10 mouse cellular contexts compared by ENCODE assay signal in genomic region chr15:89524001-89524571, GRCm38 (mm10). TPM values are rescaled to one million over a fixed set of nuclear protein-coding genes. Genes with fewer than 3 reads are reported as not detected.
DNase-seq lines count a peak whose midpoint lies in the region; ATAC-seq and TF ChIP-seq lines count a peak whose summit lies in the region.
"Had no signal": no experiment of that assay in that cellular context is flagged by ENCODE, and none has a peak within 500 bp of the region (broad histone marks: within the 10 kb centered on the region; RNA-seq: fewer than 3 reads in every experiment).

No protein-coding gene starts in this region.

- DNase-seq in cerebellum, adult 11-12 months: peak; percentile 75
- DNase-seq in lung, postnatal 0 days (ENCODE audit: low spot score): no peak
- DNase-seq in lung, adult 2 months: no peak
- DNase-seq in liver, postnatal 0 days: no peak
- no peak for DNase-seq in adrenal gland, postnatal 4 days (ENCODE audit: low spot score in 2 of 2)
- no peak for DNase-seq in gastrocnemius, postnatal 10 days
- no peak for DNase-seq in left cerebral cortex, adult 9 months (ENCODE audit: low spot score in 2 of 2)

- H3K9ac ChIP-seq in lung, postnatal 0 days (replicated peaks; ENCODE audit: low read depth): no peak overlapping the region
- no peak overlapping the region for H3K9ac ChIP-seq in liver, postnatal 0 days (replicated peaks)

- peak overlapping the region; percentile 70 for H3K4me2 ChIP-seq in lung, postnatal 0 days (replicated peaks; ENCODE audit: low read depth, low read length)
- H3K4me2 ChIP-seq in liver, postnatal 0 days (ENCODE audit: low read depth, low read length): peak overlapping the region; percentile 59

- H3K36me3 ChIP-seq in lung, postnatal 0 days (ENCODE audit: insufficient read depth, low read length): no peaks in the 10 kb centered on the region
- no peaks in the 10 kb centered on the region for H3K36me3 ChIP-seq in liver, postnatal 0 days (replicated peaks; ENCODE audit: insufficient read depth, low read length)

- ATAC-seq in cerebellum, adult (ENCODE audit: insufficient number of reproducible peaks, low FRiP score, low TSS enrichment): no peak
- peak; percentile 11; the same call in 1 of the 2 replicates for ATAC-seq in lung, postnatal 0 days
- no peak for ATAC-seq in liver, postnatal 0 days

- TF ChIP-seq EP300 in lung, postnatal 0 days (IDR thresholded peaks at IDR 0.05): no peak
- TF ChIP-seq EP300 in liver, postnatal 0 days (IDR thresholded peaks at IDR 0.05; ENCODE audit: low read depth): no peak

- H3K4me1 ChIP-seq in lung, postnatal 0 days (ENCODE audit: insufficient read depth, low read depth, low read length): no peaks in the 10 kb centered on the region
- peaks cover 2% of the 10 kb centered on the region; the same call in 1 of the 2 replicates for H3K4me1 ChIP-seq in lung, adult 2 months (ENCODE audit: control insufficient read depth, insufficient read depth, low read length)
- H3K4me1 ChIP-seq in liver, postnatal 0 days (ENCODE audit: insufficient read depth): no peaks in the 10 kb centered on the region

- no peak overlapping the region for H3K27ac ChIP-seq in lung, postnatal 0 days (ENCODE audit: low read length)
- no peak overlapping the region for H3K27ac ChIP-seq in liver, postnatal 0 days (ENCODE audit: low read depth)

- H3K27me3 ChIP-seq in lung, postnatal 0 days (replicated peaks; ENCODE audit: insufficient read depth, low read length): no peaks in the 10 kb centered on the region
- H3K27me3 ChIP-seq in liver, postnatal 0 days (ENCODE audit: insufficient read depth, low read length): peaks cover 19% of the 10 kb centered on the region

- 26% methylated on average over 15 of the region's 52 CpGs for WGBS in lung, postnatal 0 days
- 40% methylated on average over 52 of the region's 52 CpGs for WGBS in lung, adult 2 months
- WGBS in liver, postnatal 0 days (ENCODE audit: insufficient replicate concordance): 67% methylated on average over 42 of the region's 52 CpGs

- no peaks in the 10 kb centered on the region for H3K9me3 ChIP-seq in lung, postnatal 0 days (ENCODE audit: low read length)
- no peaks in the 10 kb centered on the region for H3K9me3 ChIP-seq in liver, postnatal 0 days (ENCODE audit: low read length)

- TF ChIP-seq CTCF in lung, postnatal 0 days (IDR thresholded peaks at IDR 0.05): no peak
- TF ChIP-seq CTCF in lung, adult 2 months (IDR thresholded peaks at IDR 0.05; ENCODE audit: insufficient read depth, low read length): no peak
- no peak for TF ChIP-seq CTCF in liver, postnatal 0 days (IDR thresholded peaks at IDR 0.05; ENCODE audit: low read depth)

- peak overlapping the region; percentile 43 for H3K4me3 ChIP-seq in lung, postnatal 0 days (ENCODE audit: low read depth, low read length)
- H3K4me3 ChIP-seq in lung, adult 2 months (replicated peaks; ENCODE audit: extremely low read depth, low read depth, low read length): no peak overlapping the region
- H3K4me3 ChIP-seq in liver, postnatal 0 days (ENCODE audit: low read depth, low read length): peak overlapping the region; percentile 30; the same call in 1 of the 2 replicates

- no peak for TF ChIP-seq POLR2A in lung, adult 2 months (IDR thresholded peaks at IDR 0.05; ENCODE audit: borderline replicate concordance, extremely low read depth, low read depth, low read length)

RNA-seq across cellular contexts. Expression of gene Shank3, which starts 24.7 kb away (rescaled TPM):
- 1.8 and 2.2 TPM in 2 replicates for polyA plus RNA-seq in lung, postnatal 0 days (2015; fragmentation: Nextera tagmentation; extraction: Ambion mirVana)
- 103 and 141 TPM in 2 replicates for polyA plus RNA-seq in lung, adult 2 months (2012; rRNA removed)
- polyA plus RNA-seq in liver, postnatal 0 days (2015; fragmentation: Nextera tagmentation; extraction: Ambion mirVana): 0.27 and 0.81 TPM in 2 replicates
- total RNA-seq in adrenal gland, postnatal 4 days (2021): 10 to 100 TPM; 58.7 to 66.0 TPM
- total RNA-seq in gastrocnemius, postnatal 10 days (2021): 10 to 100 TPM; 24.8 to 36.1 TPM
- total RNA-seq: neutrophil, adult 5-6 weeks had no signal

RNA-seq across cellular contexts. Expression of gene Acr, which starts 44.0 kb away (rescaled TPM):
- 0.08 TPM in 1 of 2 replicates, not detected in the other for polyA plus RNA-seq in lung, postnatal 0 days (2015; fragmentation: Nextera tagmentation; extraction: Ambion mirVana)
- polyA plus RNA-seq in lung, adult 2 months (2012; rRNA removed): 2.8 and 2.9 TPM in 2 replicates
- polyA plus RNA-seq in liver, postnatal 0 days (2015; fragmentation: Nextera tagmentation; extraction: Ambion mirVana): 0.09 TPM in 1 of 2 replicates, not detected in the other
- 1 to 10 TPM; 1.9 to 2.8 TPM for total RNA-seq in adrenal gland, postnatal 4 days (2021)
- under 1 TPM; 0.54 TPM for total RNA-seq in gastrocnemius, postnatal 10 days (2021)
- total RNA-seq: hematopoietic stem cell, adult 5-6 weeks; neutrophil, adult 5-6 weeks had no signal

RNA-seq across cellular contexts. Expression of gene Arsa, which starts 46.9 kb away (rescaled TPM):
- 22.4 and 23.3 TPM in 2 replicates for polyA plus RNA-seq in lung, postnatal 0 days (2015; fragmentation: Nextera tagmentation; extraction: Ambion mirVana)
- 57.7 and 62.4 TPM in 2 replicates for polyA plus RNA-seq in lung, adult 2 months (2012; rRNA removed)
- polyA plus RNA-seq in liver, postnatal 0 days (2015; fragmentation: Nextera tagmentation; extraction: Ambion mirVana): 4.7 and 5.5 TPM in 2 replicates
- 10 to 100 TPM; 24.4 to 25.0 TPM for total RNA-seq in adrenal gland, postnatal 4 days (2021)
- total RNA-seq in gastrocnemius, postnatal 10 days (2021): 10 to 100 TPM in 1 of 2 experiments, 1 to 10 TPM in 1; 6.5 to 11.0 TPM

Comparison
In these comparisons a context has a peak if more than half of its experiments do, and no peak if none do; other contexts are left out.
1. RNA of gene Shank3, which starts 24.7 kb away (polyA plus RNA-seq): 103 to 141 TPM in lung, adult 2 months; 1.8 to 2.2 TPM in lung, postnatal 0 days and 0.27 to 0.81 TPM in liver, postnatal 0 days; every median in the first group is over 10 times any median in the second.